Mouse (Mus musculus): ENCODE results near the gene Dnah7b. TPM values are rescaled to one million over a fixed set of nuclear protein-coding genes. Genes with fewer than 3 reads are reported as not detected.
"Not testable (repeated sequence)": the region's sequence is repeated elsewhere in the genome, so short reads cannot be mapped to it uniquely, and the experiment has no call there.

Dnah7b gene
- total RNA-seq (2021), result under 1 TPM; 0.39 to 0.87 TPM

DNA sequence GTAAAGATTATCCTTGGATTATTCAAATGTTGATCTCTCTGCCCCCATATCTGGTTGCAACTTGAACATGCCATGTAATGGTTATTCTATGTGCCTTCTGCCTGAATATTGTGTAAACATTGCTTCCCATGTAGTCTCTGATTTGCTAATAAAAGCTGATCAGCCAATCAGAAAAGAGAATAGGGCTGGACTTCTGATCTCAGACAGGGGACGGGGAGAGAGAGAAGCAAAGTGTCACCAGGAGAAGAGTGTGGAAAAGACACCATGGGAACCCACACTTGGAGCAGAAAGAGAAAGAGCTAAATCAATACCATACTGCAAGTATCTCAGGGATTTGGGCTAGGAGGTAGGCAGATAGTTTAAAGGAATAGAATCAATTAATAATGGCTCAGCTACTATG lies at the start of gene Dnah7b:
Gene Dnah7b, plus strand, starts transcription at position 301 of the 400 bp plus-strand sequence.
- no peak for DNase-seq (ENCODE audit: low spot score)
- intact Hi-C loops (cut with DNase I), result no loop called here

DNA sequence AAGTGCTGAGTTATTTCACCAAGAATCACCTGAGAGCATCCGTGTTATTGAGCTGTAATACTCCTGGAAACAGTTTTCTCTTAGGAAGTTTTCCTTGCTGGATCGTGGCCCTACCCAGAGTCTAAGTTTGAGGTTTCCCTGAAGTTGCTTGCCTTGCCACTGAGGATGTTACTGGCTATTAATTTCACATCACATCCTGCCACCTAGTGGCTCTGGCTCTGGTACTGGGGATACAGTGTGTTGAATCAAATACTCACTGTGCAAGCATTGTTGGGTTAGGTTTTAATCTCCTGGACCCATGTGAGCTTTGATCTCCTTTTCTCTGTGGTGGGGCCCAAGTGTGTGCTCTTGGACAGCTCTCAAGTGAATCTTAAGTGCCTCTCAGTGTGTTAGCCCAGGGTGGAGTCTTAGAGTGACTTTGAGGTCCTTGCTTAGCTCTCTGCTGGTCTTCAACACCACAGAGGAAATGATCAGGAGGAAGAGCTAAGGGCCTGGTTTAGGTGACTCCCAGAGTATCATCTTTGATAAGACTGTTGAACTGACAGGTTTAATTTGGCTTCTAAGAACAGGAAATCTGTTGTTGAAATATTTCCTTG lies 47.6 kb upstream of the Dnah7b start:
- intact Hi-C loops (cut with DNase I), result loop anchor here (1.0 kb wide), 1 partner anchor 193 kb away; no protein-coding TSS in a partner anchor
- DNase-seq (ENCODE audit: low spot score), result no peak

GRCm38 (mm10) chr1:46022262-46022661 lies 43.9 kb upstream of the Dnah7b start:
- intact Hi-C loops (cut with DNase I), result loop anchor here (2.0 kb wide), 1 partner anchor 205 kb away; no protein-coding TSS in a partner anchor
- no peak for DNase-seq (ENCODE audit: low spot score)

DNA sequence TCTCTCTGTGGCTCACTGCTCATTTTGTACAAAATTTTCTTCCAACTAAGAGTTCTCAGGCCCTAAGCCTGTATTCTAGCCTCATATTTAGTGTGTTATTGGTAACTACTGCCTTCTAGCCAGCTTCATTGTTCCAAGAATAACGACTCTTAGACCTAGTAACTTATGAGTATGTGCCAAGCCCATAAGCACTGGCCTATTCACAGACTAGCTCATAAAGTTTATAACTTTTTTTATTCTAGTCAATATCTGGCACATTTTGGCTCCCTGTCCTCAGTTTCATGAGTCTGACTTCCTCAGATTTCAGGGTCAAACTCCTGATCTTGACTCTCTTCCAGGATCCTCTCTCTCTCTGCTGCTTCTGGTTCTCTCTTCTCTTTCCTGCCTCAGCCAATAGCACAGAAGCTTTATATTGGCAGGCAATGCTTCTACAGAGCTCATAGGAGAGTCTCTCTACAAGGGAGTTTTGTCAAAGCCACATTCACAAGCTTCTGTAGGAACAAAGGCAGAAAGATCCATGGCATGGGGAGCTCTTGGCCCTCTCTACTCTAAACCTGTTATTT lies 34.0 kb upstream of the Dnah7b start:
- intact Hi-C loops (cut with DNase I), result no loop called here
- DNase-seq (ENCODE audit: low spot score), result no peak

GRCm38 (mm10) chr1:46048188-46048587 lies 17.9 kb upstream of the Dnah7b start:
- intact Hi-C loops (cut with DNase I), result no loop called here

DNA sequence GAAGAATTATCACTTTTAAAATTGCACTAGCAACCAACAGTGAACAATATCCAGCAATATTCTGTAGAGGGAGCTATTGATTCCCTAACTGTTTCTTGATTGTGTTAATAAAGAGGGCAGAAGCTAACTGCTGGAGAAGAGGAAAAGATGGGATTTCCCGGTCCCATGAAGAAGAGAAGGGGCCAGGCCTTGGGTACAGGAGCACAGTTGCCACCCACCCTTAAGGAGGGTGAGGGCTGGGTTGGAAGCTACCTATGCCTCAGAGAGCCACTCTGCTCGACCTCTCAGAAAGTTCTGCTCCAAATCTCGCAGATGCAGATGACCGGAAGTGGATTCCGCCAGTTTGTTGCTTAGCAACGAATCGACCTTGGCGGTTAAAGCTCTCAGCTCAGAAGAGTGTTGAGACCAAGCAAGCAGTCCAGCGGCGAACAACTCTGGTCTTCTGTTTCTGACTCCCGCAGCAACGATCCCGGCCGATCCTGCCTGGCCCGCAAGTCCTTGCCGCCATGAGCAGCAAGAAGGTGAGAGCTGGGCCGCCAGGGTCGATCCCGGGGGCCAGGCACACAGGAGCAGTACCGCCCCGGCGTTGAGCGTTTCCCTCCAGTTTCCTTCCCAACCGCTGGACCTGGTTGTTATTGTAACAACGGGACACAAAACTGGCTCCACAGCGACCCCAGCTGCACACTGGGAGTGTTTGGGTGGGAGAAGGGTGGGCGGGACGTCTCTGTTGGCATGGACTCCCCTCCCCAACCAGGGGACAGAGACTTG lies 553 bp downstream of the Dnah7b start:
- intact Hi-C loops (cut with DNase I), result no loop called here
- DNase-seq (ENCODE audit: low spot score), result peak; percentile 45

More at GRCm38 (mm10) chr1:46048188-46048587, 17.9 kb upstream of the Dnah7b start:
- no peak for DNase-seq (ENCODE audit: low spot score)

DNA sequence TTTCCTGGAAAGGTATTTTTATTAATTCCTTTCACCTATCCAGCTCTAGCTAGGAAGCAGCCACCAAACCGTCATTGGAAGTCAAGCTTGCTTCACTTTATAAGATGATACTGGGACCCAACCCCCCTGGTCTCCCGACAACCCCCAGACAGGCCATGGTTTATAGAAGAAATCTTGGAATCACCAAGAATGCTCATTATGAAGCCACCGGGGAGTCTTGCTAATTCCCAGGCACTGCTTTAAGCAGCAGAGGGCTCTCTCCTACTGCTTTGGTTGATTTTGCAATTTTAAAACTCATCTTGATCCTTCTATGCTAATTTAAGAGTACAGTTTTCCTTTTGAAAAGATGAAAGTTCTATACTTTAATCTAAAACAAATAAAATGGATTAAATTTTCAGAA lies 2.7 kb downstream of the Dnah7b start:
- intact Hi-C loops (cut with DNase I); DNase-seq (ENCODE audit: low spot score): not testable (repeated sequence)

DNA sequence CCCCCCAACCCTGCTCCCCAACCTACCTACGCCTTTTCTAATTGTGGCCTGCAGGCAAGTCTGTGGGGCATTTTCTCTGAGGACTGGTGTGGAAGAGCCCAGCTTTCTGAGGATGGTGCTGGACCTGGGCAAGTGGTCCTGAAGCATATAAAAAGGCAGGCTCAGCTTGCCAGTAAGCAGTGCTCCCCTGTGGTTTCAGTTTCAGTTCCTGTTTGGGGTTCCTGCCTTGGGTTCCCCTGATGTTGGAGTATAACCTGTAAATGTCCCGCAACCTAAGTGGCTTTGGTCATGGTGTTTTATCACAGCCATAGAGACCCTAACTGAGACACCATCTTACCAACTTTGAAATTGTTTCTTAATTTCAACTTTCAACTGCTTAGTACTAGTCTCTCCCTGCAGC lies 11.8 kb downstream of the Dnah7b start:
- intact Hi-C loops (cut with DNase I), result no loop called here
- DNase-seq (ENCODE audit: low spot score), result no peak

GRCm38 (mm10) chr1:46100484-46100883 lies 34.4 kb downstream of the Dnah7b start:
- DNase-seq (ENCODE audit: low spot score), result no peak
- intact Hi-C loops (cut with DNase I), result no loop called here

DNA sequence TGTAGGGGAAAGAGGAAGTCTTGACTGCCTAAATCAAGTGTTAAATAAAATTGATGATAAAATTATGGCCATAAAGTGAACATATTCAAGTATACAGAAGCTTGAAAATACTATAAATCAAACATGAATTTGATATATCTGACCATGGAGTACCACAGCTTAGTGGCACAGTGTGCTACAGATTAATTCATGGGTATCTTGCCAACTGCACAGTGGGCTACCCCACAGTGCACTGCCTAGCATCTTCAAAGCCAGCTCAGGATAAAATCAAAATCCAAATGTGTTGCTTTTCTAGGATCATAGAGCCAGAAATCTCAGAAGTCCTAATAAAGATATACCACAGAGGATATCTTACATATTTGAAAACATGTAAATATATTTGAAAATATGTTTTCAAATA lies 46.5 kb downstream of the Dnah7b start:
- DNase-seq (ENCODE audit: low spot score); intact Hi-C loops (cut with DNase I): not testable (repeated sequence)

- DNase-seq (ENCODE audit: low spot score); intact Hi-C loops (cut with DNase I): not testable (repeated sequence)
Measured at GRCm38 (mm10) chr1:46117179-46117578, 51.1 kb downstream of the Dnah7b start.

- intact Hi-C loops (cut with DNase I), result no loop called here
Measured at GRCm38 (mm10) chr1:46128058-46128457, 61.9 kb downstream of the Dnah7b start.

GRCm38 (mm10) chr1:46196835-46197234 lies 130.7 kb downstream of the Dnah7b start:
- DNase-seq (ENCODE audit: low spot score); intact Hi-C loops (cut with DNase I): not testable (repeated sequence)

More at GRCm38 (mm10) chr1:46128058-46128457, 61.9 kb downstream of the Dnah7b start:
- DNase-seq (ENCODE audit: low spot score), result no peak

DNA sequence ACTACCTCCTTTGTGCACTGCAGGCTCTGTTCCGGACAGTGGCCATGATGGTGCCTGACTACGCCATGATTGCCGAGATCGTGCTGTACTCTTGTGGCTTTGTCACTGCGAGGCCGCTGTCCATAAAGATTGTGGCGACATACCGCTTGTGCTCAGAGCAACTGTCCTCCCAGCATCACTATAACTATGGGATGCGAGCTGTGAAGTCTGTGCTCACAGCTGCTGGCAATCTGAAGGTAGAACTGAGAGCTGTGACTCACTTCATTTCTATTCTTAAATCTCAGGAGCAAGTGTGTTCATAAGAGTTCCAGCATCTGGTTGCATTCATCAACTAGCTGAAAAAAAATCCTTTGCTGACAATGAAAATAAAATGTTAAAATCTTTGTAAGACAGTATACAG lies 135.1 kb downstream of the Dnah7b start:
- DNase-seq (ENCODE audit: low spot score); intact Hi-C loops (cut with DNase I): not testable (repeated sequence)

DNA sequence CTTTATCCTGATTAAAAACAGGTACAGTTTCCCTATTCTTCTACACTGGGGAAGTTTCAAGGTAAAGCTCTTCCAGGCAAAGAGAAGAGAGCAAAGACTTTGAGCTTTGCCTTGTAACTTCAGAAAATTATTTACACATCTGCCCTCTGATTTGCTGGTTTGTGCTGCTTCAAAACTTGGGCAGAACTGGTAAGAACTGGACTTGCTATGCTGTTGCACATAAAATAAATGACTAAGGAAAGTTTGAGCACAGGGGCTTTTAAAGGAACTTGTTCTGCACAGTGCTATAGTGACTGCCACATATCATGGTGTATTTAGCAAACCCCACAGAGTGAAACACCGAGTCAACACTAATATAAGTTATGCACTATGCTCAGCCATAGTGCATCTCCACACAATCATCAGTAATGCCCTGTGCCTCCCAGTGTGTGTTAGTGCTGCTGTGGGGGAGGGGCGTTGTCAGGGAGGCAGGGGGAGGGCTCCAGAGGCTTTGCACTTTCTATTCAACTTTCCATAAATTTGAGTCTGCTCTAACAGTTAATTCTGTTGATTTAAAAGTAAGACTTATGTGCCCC lies 144.0 kb downstream of the Dnah7b start:
- DNase-seq (ENCODE audit: low spot score), result not testable (repeated sequence)
- intact Hi-C loops (cut with DNase I), result loop anchor here (5.0 kb wide), 1 partner anchor 427 kb away; no protein-coding TSS in a partner anchor

DNA sequence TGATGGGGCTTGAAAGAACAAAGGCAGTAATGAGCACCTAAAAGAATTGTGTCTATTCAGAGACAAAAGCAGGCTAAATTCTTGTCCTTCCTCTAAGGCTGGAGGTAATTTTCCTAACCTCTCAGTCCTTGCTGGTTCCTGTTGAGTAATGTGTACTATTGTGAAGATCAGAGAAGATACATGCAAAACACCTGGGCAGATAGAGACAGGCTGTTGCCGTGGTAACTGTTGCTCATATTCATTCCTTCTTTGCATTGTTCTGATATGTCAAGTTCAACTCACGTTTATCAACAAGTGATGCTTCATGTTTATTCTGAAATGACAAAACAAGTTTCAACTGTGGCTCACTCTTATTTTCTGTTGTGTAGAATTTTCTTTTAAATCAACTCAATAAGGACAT lies 156.6 kb downstream of the Dnah7b start:
- intact Hi-C loops (cut with DNase I); DNase-seq (ENCODE audit: low spot score): not testable (repeated sequence)

DNA sequence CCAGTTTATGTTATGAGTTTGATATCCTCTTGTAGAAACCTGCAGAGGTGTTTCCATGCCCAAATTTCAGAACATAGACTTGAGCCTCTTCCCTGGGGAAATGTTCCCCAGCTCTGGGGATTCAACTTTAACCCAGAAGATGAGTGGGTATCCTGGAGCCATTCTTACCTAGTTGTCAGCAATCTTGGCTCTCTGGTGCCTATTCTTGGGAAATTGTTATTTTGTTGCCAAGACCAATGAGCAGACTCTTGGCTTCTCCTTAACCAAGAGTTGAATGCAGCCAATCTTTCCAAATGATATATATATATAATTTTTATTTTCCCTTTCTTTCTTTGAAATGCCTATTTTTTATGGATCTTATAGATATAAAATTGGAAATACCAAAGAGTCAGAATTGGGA lies 160.0 kb downstream of the Dnah7b start:
- intact Hi-C loops (cut with DNase I), result not testable (repeated sequence)

DNA sequence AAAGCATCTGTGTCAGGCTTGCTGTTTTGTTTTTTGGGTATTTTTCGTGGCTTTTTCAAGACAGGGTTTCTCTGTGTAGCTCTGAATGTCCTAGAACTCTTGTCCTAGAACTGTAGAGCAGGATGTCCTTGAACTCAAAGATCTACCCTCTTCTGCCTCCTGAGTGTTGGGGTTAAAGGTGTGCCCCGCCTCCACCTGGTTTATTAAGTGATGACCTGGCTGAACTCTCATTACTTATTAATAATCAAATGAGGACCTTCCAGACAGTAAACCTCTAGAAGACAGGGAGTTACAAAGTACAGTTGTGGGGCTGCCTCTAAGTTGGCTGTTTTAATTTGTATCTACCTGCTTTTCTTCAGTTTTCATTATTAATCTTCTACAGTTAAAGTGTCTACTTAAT lies 202.7 kb downstream of the Dnah7b start:
- intact Hi-C loops (cut with DNase I); DNase-seq (ENCODE audit: low spot score): not testable (repeated sequence)

More for the DNA sequence above, 160.0 kb downstream of the Dnah7b start:
- DNase-seq (ENCODE audit: low spot score), result not testable (repeated sequence)

DNA sequence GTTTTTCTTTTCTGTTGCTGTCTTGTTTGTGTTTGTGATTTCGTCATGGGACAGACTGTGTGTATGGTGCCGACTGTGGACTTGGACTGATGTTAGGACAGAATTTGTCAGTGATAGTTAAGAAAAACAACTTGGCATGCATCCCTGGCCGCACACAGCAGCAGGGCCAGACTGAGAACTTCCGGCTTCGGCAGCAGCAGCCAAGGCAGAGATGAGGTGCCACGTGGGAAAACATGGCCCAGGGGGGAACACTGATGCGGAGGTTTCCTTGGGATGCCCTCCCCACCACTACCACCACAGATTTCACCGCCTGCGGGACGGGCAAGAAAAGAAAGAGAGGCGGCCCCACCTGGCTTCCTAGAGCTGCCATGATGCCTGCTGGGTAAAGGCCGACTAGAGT lies 205.8 kb downstream of the Dnah7b start:
- no peak for DNase-seq (ENCODE audit: low spot score)
- intact Hi-C loops (cut with DNase I), result no loop called here

All from heart, postnatal 25 days (tissue).